Mouse (Mus musculus) kidney, postnatal 0 days (tissue): ENCODE measurements around the gene Myo1b. TPM values are rescaled to one million over a fixed set of nuclear protein-coding genes. Genes with fewer than 3 reads are reported as not detected.
A peak's percentile ranks its signal among the peaks of the same experiment; 100 is the strongest.

Source experiments
- ATAC-seq: fragments of 200-750 bp; cut with Nextera tagmentation; replicated peaks from 2 replicates; pipeline ENCODE4 v1.8.0; 2017; ENCODE audit warnings: low read depth, moderate number of reproducible peaks, moderate TSS enrichment, moderate library complexity; ENCODE audit not compliant: low FRiP score
- DNase-seq: peaks from one replicate; pipeline ENCODE4 v3.0.0-alpha.2; 2016; ENCODE audit warnings: low spot score
- H3K27ac ChIP-seq: fragments of 300-500 bp; sonication (generic); 2 replicates; pipeline ENCODE4 v1.5.1; 2014; ENCODE audit warnings: mild to moderate bottlenecking
- H3K27me3 ChIP-seq: fragments of 300-500 bp; sonication (generic); 2 replicates; pipeline ENCODE4 v1.6.1; 2014; ENCODE audit warnings: low read length, mixed read lengths; ENCODE audit not compliant: insufficient read depth
- H3K36me3 ChIP-seq: fragments of 300-500 bp; sonication (generic); 2 replicates; pipeline ENCODE4 v1.6.1; 2014; ENCODE audit warnings: low read length, mixed read lengths; ENCODE audit not compliant: insufficient read depth
- H3K4me1 ChIP-seq: fragments of 300-500 bp; sonication (generic); replicated peaks from 2 replicates; pipeline ENCODE4 v1.6.1; 2014; ENCODE audit warnings: antibody characterized with exemption, low read length, mixed read lengths; ENCODE audit not compliant: insufficient read depth
- H3K4me2 ChIP-seq: fragments of 300-500 bp; sonication (generic); 2 replicates; pipeline ENCODE4 v1.6.1; 2014; ENCODE audit warnings: mild to moderate bottlenecking, low read length, moderate library complexity, mixed read lengths
- H3K4me3 ChIP-seq: fragments of 300-500 bp; sonication (generic); replicated peaks from 2 replicates; pipeline ENCODE4 v1.5.1; 2014; ENCODE audit warnings: low read depth, low read length
- H3K9ac ChIP-seq: fragments of 300-500 bp; sonication (generic); 2 replicates; pipeline ENCODE4 v1.6.1; 2014; ENCODE audit warnings: low read depth, low read length
- H3K9me3 ChIP-seq: fragments of 300-500 bp; sonication (generic); replicated peaks from 2 replicates; pipeline ENCODE4 v1.6.1; 2016; ENCODE audit warnings: low read length, inconsistent platforms, mixed read lengths
- CTCF ChIP-seq: IDR thresholded peaks from 2 replicates; pipeline ENCODE4 v1.5.1; 2016; ENCODE audit warnings: antibody characterized with exemption, low read depth, mild to moderate bottlenecking, moderate library complexity
- WGBS: fragments of 180-500 bp; shearing (Covaris S2); extraction: QIAGEN DNeasy Blood & Tissue Kit; methylation state at CpG from one replicate; pipeline ENCODE4 v1.1.7; 2014; 5-methylcytosine and 5-hydroxymethylcytosine counted together
- polyA plus RNA-seq: library from polyadenylated mRNA; unstranded; fragments of >200 nt; fragmentation: Nextera tagmentation; extraction: Ambion mirVana; gene quantifications from 2 replicates; pipeline ENCODE4 v1.2.1, GENCODE M21; 2015

Gene Myo1b
- polyA plus RNA-seq, 1 experiment from 2014 or later, result 58.0 TPM

- H3K27me3 ChIP-seq, result no peaks in the 10 kb centered on the region
- H3K9ac ChIP-seq, result no peak overlapping the region
- H3K27ac ChIP-seq, result no peak overlapping the region
- H3K9me3 ChIP-seq, result no peaks in the 10 kb centered on the region
- 0 out of 2 replicates have a peak, but pooled peaks cover 24% of the 10 kb centered on the region for H3K36me3 ChIP-seq
- ATAC-seq (no peak), DNase-seq (no peak)
- H3K4me3 ChIP-seq, result no peak overlapping the region
- no peaks in the 10 kb centered on the region for H3K4me1 ChIP-seq
- H3K4me2 ChIP-seq, result no peak overlapping the region
- 67% methylated on average over 9 of the region's 9 CpGs for WGBS
- no peak for TF ChIP-seq CTCF
Measured at GRCm38 (mm10) chr1:51795586-51796309, 120.1 kb downstream of the Myo1b start.

GRCm38 (mm10) chr1:51789269-51789668 lies 126.6 kb downstream of the Myo1b start:
- 0 out of 2 replicates have a peak, but pooled peaks cover 16% of the 10 kb centered on the region for H3K36me3 ChIP-seq
- H3K27me3 ChIP-seq, result no peaks in the 10 kb centered on the region
- H3K9me3 ChIP-seq, result no peaks in the 10 kb centered on the region
- no peak for TF ChIP-seq CTCF
- H3K4me2 ChIP-seq, result no peak overlapping the region
- H3K4me1 ChIP-seq, result no peaks in the 10 kb centered on the region
- H3K4me3 ChIP-seq, result no peak overlapping the region
- WGBS, result 67% methylated on average over 6 of the region's 6 CpGs
- DNase-seq (no peak), ATAC-seq (no peak)
- H3K27ac ChIP-seq, result no peak overlapping the region
- no peak overlapping the region for H3K9ac ChIP-seq

GRCm38 (mm10) chr1:51782091-51782490 lies 133.8 kb downstream of the Myo1b start:
- H3K9ac ChIP-seq, result no peak overlapping the region
- H3K4me3 ChIP-seq, result no peak overlapping the region
- no peak for TF ChIP-seq CTCF
- no peak overlapping the region for H3K4me2 ChIP-seq
- no peak overlapping the region for H3K27ac ChIP-seq
- 53% methylated on average over 6 of the region's 6 CpGs for WGBS
- peak; percentile 34 for DNase-seq
- H3K4me1 ChIP-seq, result no peaks in the 10 kb centered on the region
- H3K36me3 ChIP-seq, result peaks cover 16% of the 10 kb centered on the region; the same call in 1 of the 2 replicates
- H3K9me3 ChIP-seq, result no peaks in the 10 kb centered on the region
- no peak for ATAC-seq
- no peaks in the 10 kb centered on the region for H3K27me3 ChIP-seq

GRCm38 (mm10) chr1:51780357-51780756 lies 135.5 kb downstream of the Myo1b start:
- H3K36me3 ChIP-seq, result peaks cover 15% of the 10 kb centered on the region; the same call in 1 of the 2 replicates
- no peak overlapping the region for H3K9ac ChIP-seq
- TF ChIP-seq CTCF, result no peak
- H3K4me2 ChIP-seq, result no peak overlapping the region
- no peak for DNase-seq
- H3K4me3 ChIP-seq, result no peak overlapping the region
- no peak for ATAC-seq
- no peak overlapping the region for H3K27ac ChIP-seq
- H3K9me3 ChIP-seq, result no peaks in the 10 kb centered on the region
- H3K27me3 ChIP-seq, result no peaks in the 10 kb centered on the region
- H3K4me1 ChIP-seq, result no peaks in the 10 kb centered on the region

GRCm38 (mm10) chr1:51778241-51778640 lies 137.6 kb downstream of the Myo1b start:
- no peak overlapping the region for H3K4me3 ChIP-seq
- no peak for DNase-seq
- H3K27ac ChIP-seq, result no peak overlapping the region
- no peaks in the 10 kb centered on the region for H3K4me1 ChIP-seq
- H3K9ac ChIP-seq, result no peak overlapping the region
- H3K27me3 ChIP-seq, result no peaks in the 10 kb centered on the region
- TF ChIP-seq CTCF, result no peak
- H3K4me2 ChIP-seq, result no peak overlapping the region
- no peaks in the 10 kb centered on the region for H3K9me3 ChIP-seq
- WGBS, result 84% methylated on average over 7 of the region's 7 CpGs
- peaks cover 23% of the 10 kb centered on the region; the same call in 1 of the 2 replicates for H3K36me3 ChIP-seq
- no peak for ATAC-seq

GRCm38 (mm10) chr1:51770504-51770871 lies 145.4 kb downstream of the Myo1b start:
- Histone ChIP-seq H3K9me3 (no peaks in the 10 kb centered on the region), H3K9ac (no peak overlapping the region), H3K36me3 (peaks cover 34% of the 10 kb centered on the region), H3K27ac (no peak overlapping the region), H3K4me1 (no peaks in the 10 kb centered on the region), H3K27me3 (no peaks in the 10 kb centered on the region), H3K4me3 (no peak overlapping the region), H3K4me2 (no peak overlapping the region)
- DNase-seq (no peak), ATAC-seq (no peak)
- 82% methylated on average over 5 of the region's 5 CpGs for WGBS
- TF ChIP-seq CTCF, result no peak
